Mouse (Mus musculus): ENCODE results near the gene Gm9945.

The Gm9945 gene

GRCm38 (mm10) chr11:53461727-53462126 lies 18.2 kb upstream of the Gm9945 start:
- DNase-seq (ENCODE audit: low spot score in 2 of 2), result no peak

GRCm38 (mm10) chr11:53463551-53464424 lies 16.2 kb upstream of the Gm9945 start:
- DNase-seq (ENCODE audit: low spot score in 2 of 2), result no peak

GRCm38 (mm10) chr11:53466231-53466971 lies 13.6 kb upstream of the Gm9945 start:
- DNase-seq (ENCODE audit: low spot score in 2 of 2), result peak in 1 of 2 experiments; percentile 64

GRCm38 (mm10) chr11:53469294-53469967 lies 10.5 kb upstream of the Gm9945 start:
- peak in 1 of 2 experiments; percentile 12 for DNase-seq (ENCODE audit: low spot score in 2 of 2)

- DNase-seq (ENCODE audit: low spot score in 2 of 2), result peak; percentile 66 to 88
Observed at GRCm38 (mm10) chr11:53469968-53470695, 9.8 kb upstream of the Gm9945 start, which contains the start of gene Gm9837. Gm9837 (minus strand) TSS chr11:53470479.

GRCm38 (mm10) chr11:53472709-53473108 lies 7.3 kb upstream of the Gm9945 start:
- no peak for DNase-seq (ENCODE audit: low spot score in 2 of 2)

- no peak for DNase-seq (ENCODE audit: low spot score in 2 of 2)
Observed at GRCm38 (mm10) chr11:53475620-53476019, 4.3 kb upstream of the Gm9945 start.

GRCm38 (mm10) chr11:53477833-53478232 lies 2.1 kb upstream of the Gm9945 start:
- no peak for DNase-seq (ENCODE audit: low spot score in 2 of 2)

GRCm38 (mm10) chr11:53478383-53479170 lies 1.4 kb upstream of the Gm9945 start:
- no peak for DNase-seq (ENCODE audit: low spot score in 2 of 2)

GRCm38 (mm10) chr11:53479171-53479782 lies 689 bp upstream of the Gm9945 start:
- no peak for DNase-seq (ENCODE audit: low spot score in 2 of 2)

GRCm38 (mm10) chr11:53481088-53481730 lies 1.2 kb downstream of the Gm9945 start:
- DNase-seq (ENCODE audit: low spot score in 2 of 2), result no peak

GRCm38 (mm10) chr11:53483159-53483891 lies 3.4 kb downstream of the Gm9945 start:
- DNase-seq (ENCODE audit: low spot score in 2 of 2), result no peak

GRCm38 (mm10) chr11:53485719-53486118 lies 5.8 kb downstream of the Gm9945 start:
- DNase-seq (ENCODE audit: low spot score in 2 of 2), result no peak

GRCm38 (mm10) chr11:53486351-53486750 lies 6.4 kb downstream of the Gm9945 start:
- DNase-seq (ENCODE audit: low spot score in 2 of 2), result no peak

- DNase-seq (ENCODE audit: low spot score in 2 of 2), result no peak
Observed at GRCm38 (mm10) chr11:53486822-53487594, 7.0 kb downstream of the Gm9945 start.

- no peak for DNase-seq (ENCODE audit: low spot score in 2 of 2)
Observed at GRCm38 (mm10) chr11:53489007-53489406, 9.0 kb downstream of the Gm9945 start.

GRCm38 (mm10) chr11:53489421-53489820 lies 9.5 kb downstream of the Gm9945 start:
- DNase-seq (ENCODE audit: low spot score in 2 of 2), result no peak

- no peak for DNase-seq (ENCODE audit: low spot score in 2 of 2)
Observed at GRCm38 (mm10) chr11:53491954-53492401, 12.0 kb downstream of the Gm9945 start.
